Mouse (Mus musculus) spleen, postnatal 14 days (tissue): ENCODE measurements around the gene Setx.

Experiments used
- DNase-seq, 2 experiments: peaks; one replicate each; pipeline ENCODE4 v3.0.0; 2021 to 2022; ENCODE audit warnings: low spot score in 2 of 2

Setx gene

DNA sequence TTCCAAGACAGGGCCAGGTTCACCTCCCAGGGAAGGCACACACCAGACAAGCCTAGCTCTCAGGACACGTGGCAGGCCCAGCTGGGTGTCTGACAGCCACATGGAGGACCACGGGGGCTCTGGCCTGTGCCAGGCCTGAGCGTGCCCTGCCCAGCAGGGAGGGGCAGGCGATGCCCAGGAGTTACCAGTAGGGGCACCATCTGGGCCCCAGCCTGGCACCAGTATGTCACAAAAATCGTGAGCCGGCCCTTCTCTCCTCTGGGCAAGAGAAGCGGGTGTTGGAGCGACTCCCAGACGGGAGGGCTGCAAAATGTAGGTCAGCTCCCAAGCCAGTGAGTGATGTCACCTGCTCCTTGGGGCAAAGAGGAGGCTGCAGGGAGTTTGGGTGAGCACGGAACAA is 93.9 kb downstream of the Setx start:
- no peak for DNase-seq

DNA sequence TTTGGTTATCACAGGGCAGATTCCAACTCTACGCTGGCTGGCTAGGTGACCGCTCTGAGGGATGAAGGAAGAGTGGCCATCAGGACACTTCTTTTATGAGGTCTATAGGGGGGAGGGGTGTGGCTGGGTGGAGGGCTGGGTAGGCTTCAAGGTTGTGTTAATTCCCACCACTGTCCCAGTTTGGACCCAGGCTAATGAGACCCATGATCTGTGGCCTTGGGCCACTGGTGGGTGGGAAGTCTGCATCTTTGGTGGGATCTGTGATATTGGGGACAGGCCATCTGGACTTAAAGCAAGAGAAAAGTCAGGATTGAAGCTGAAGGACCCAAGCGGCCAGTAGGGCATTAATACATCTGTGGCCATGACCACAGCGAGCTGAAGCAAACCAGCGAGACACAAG is 94.8 kb downstream of the Setx start:
- no peak for DNase-seq

- DNase-seq, result no peak
Observed at GRCm38 (mm10) chr2:29222302-29222701, 98.3 kb downstream of the Setx start.

DNA sequence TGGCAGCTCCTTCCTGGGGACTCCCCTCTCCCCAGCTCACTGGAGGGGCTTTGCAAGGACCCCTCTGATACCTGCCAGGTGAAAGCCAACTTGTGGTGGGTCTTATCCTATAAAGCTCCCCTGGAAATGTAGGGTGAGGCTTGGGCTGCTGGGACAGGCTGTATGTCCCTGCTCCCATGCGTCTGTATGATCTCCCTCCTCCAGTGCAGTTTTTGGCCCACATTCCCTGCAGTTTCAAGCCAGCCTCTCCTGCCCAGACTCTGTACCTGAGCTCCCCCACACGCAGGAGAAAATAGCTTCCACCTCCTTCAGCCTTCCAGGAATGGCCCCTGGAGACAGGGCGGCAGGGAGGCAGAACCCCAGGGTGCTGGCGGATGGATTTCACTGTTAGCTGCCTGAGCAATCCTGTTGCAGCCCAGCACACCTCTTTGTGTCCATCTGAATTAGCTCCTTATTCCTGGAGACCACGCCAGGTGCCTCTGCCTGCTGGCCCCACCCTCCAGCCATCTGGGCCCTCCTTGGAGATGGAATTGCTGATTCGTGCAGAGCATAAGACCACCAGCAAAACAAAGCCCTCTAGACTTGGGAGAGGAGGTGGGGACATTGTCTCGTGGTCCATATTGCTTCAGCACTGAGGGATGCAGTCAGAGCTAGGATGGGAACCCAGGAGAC is 99.7 kb downstream of the Setx start:
- DNase-seq, result no peak

- no peak for DNase-seq
Observed at GRCm38 (mm10) chr2:29226671-29227070, 102.7 kb downstream of the Setx start.

- DNase-seq, result no peak
Observed at GRCm38 (mm10) chr2:29230191-29230835, 106.3 kb downstream of the Setx start.
